Mouse (Mus musculus) kidney, postnatal 36 days (tissue): ENCODE data around the gene Ctbs.

Experiments
- DNase-seq, 2 experiments: peaks; one replicate each; pipeline ENCODE4 v3.0.0; 2021 to 2022; ENCODE audit warnings: mixed read lengths in 2 of 2

Gene Ctbs

GRCm38 (mm10) chr3:146433681-146434350 lies 15.8 kb upstream of the Ctbs start:
- DNase-seq: no peak

GRCm38 (mm10) chr3:146434686-146435085 lies 14.9 kb upstream of the Ctbs start:
- DNase-seq: no peak

- peak in 1 of 2 experiments; percentile 16 for DNase-seq
Measured at GRCm38 (mm10) chr3:146435533-146435932, 14.1 kb upstream of the Ctbs start.

- DNase-seq: no peak
Measured at GRCm38 (mm10) chr3:146436114-146436513, 13.5 kb upstream of the Ctbs start.

GRCm38 (mm10) chr3:146440011-146440410 lies 9.6 kb upstream of the Ctbs start:
- DNase-seq: no peak

- no peak for DNase-seq
Measured at GRCm38 (mm10) chr3:146440422-146440821, 9.2 kb upstream of the Ctbs start.

GRCm38 (mm10) chr3:146442484-146442883 lies 7.1 kb upstream of the Ctbs start:
- peak; percentile 23 to 32 for DNase-seq

GRCm38 (mm10) chr3:146442936-146443335 lies 6.7 kb upstream of the Ctbs start:
- DNase-seq: peak; percentile 68 to 76

GRCm38 (mm10) chr3:146443380-146443779 lies 6.2 kb upstream of the Ctbs start:
- DNase-seq: peak; percentile 63 to 88

GRCm38 (mm10) chr3:146444880-146445279 lies 4.7 kb upstream of the Ctbs start:
- DNase-seq: no peak

GRCm38 (mm10) chr3:146447156-146447555 lies 2.4 kb upstream of the Ctbs start:
- DNase-seq: no peak

- DNase-seq: peak in 1 of 2 experiments; percentile 38
Measured at GRCm38 (mm10) chr3:146447598-146447997, 2.0 kb upstream of the Ctbs start.

- DNase-seq: no peak
Measured at GRCm38 (mm10) chr3:146448372-146448771, 1.2 kb upstream of the Ctbs start.

GRCm38 (mm10) chr3:146448969-146449368 lies 626 bp upstream of the Ctbs start:
- DNase-seq: peak; percentile 49 to 78

GRCm38 (mm10) chr3:146450371-146450841 lies 811 bp downstream of the Ctbs start:
- DNase-seq: peak; percentile 97 to 99

GRCm38 (mm10) chr3:146451375-146451774 lies 1.8 kb downstream of the Ctbs start:
- DNase-seq: no peak

GRCm38 (mm10) chr3:146462939-146463338 lies 13.3 kb downstream of the Ctbs start:
- DNase-seq: no peak

- no peak for DNase-seq
Measured at GRCm38 (mm10) chr3:146469226-146469625, 19.6 kb downstream of the Ctbs start.

GRCm38 (mm10) chr3:146472657-146473056 lies 23.1 kb downstream of the Ctbs start:
- no peak for DNase-seq

- DNase-seq: no peak
Measured at GRCm38 (mm10) chr3:146473741-146474140, 24.1 kb downstream of the Ctbs start.

GRCm38 (mm10) chr3:146474428-146474827 lies 24.8 kb downstream of the Ctbs start:
- peak; percentile 36 to 42 for DNase-seq

GRCm38 (mm10) chr3:146482044-146482443 lies 32.4 kb downstream of the Ctbs start:
- DNase-seq: no peak

GRCm38 (mm10) chr3:146486464-146486863 lies 36.9 kb downstream of the Ctbs start:
- peak in 1 of 2 experiments; percentile 30 for DNase-seq

GRCm38 (mm10) chr3:146494941-146495340 lies 45.3 kb downstream of the Ctbs start:
- no peak for DNase-seq

GRCm38 (mm10) chr3:146498989-146499388 lies 49.4 kb downstream of the Ctbs start:
- DNase-seq: no peak
